Mouse (Mus musculus) heart, adult 2 months (tissue): Measurements from ENCODE around the gene Slc52a3. TPM values are rescaled to one million over a fixed set of nuclear protein-coding genes. Genes with fewer than 3 reads are reported as not detected.

Experiments
- DNase-seq, 2 experiments: peaks; one replicate each; pipeline ENCODE4 v3.0.0; 2021
- H3K27ac ChIP-seq: fragments of 200-600 bp; 2 replicates; pipeline ENCODE4 v1.8.1; 2022
- H3K27me3 ChIP-seq: fragments of 200-500 bp; 2 replicates; pipeline ENCODE4 v1.6.1; 2012; ENCODE audit warnings: mild to moderate bottlenecking, low read length, inconsistent platforms, mixed read lengths; ENCODE audit not compliant: control insufficient read depth, insufficient read depth
- H3K36me3 ChIP-seq: fragments of 200-500 bp; 2 replicates; pipeline ENCODE4 v1.6.1; 2012; ENCODE audit warnings: low read length, inconsistent platforms; ENCODE audit not compliant: control insufficient read depth, insufficient read depth
- H3K4me1 ChIP-seq: fragments of 200-500 bp; 2 replicates; pipeline ENCODE4 v1.6.1; 2011; ENCODE audit warnings: low read length; ENCODE audit not compliant: control insufficient read depth, insufficient read depth
- H3K4me3 ChIP-seq: fragments of 200-600 bp; 2 replicates; pipeline ENCODE4 v1.8.1; 2022
- H3K79me2 ChIP-seq: fragments of 200-500 bp; replicated peaks from 2 replicates; pipeline ENCODE4 v1.6.1; 2012; ENCODE audit warnings: mild to moderate bottlenecking, inconsistent platforms, low read length, moderate library complexity, mixed read lengths; ENCODE audit not compliant: control insufficient read depth, insufficient read depth
- H3K9ac ChIP-seq: fragments of 200-500 bp; 2 replicates; pipeline ENCODE4 v1.6.1; 2012; ENCODE audit warnings: low read depth, mild to moderate bottlenecking, control low read depth, inconsistent platforms, low read length, mixed read lengths
- CTCF ChIP-seq: fragments of 200-600 bp; IDR thresholded peaks from 2 replicates; pipeline ENCODE4 v1.8.1; 2022; ENCODE audit warnings: antibody characterized with exemption, mild to moderate bottlenecking, moderate library complexity
- EP300 ChIP-seq: fragments of 200-500 bp; IDR thresholded peaks from 2 replicates; pipeline ENCODE4 v1.6.1; 2011; ENCODE audit warnings: low read depth, low read length, control low read depth; ENCODE audit not compliant: insufficient read depth
- POLR2A ChIP-seq: fragments of 200-500 bp; IDR thresholded peaks from 2 replicates; pipeline ENCODE4 v1.6.1; 2011; ENCODE audit warnings: mild to moderate bottlenecking, low read depth, low read length, control low read depth; ENCODE audit not compliant: insufficient read depth
- WGBS: fragments of 180-500 bp; shearing (Covaris S2); methylation state at CpG from one replicate; pipeline ENCODE4 v1.1.7; 2018; 5-methylcytosine and 5-hydroxymethylcytosine counted together
- intact Hi-C: fragments of 180-260 bp; cut with DNase I; formaldehyde crosslinking; loops from one replicate; pipeline ENCODE4 v1.15.1; 2025
- polyA plus RNA-seq: library from polyadenylated mRNA; depleted of rRNA; stranded (reverse); fragments of >200 nt; gene quantifications from 2 replicates; pipeline ENCODE4 v1.2.3, GENCODE M21; 2012
- total RNA-seq, 2 experiments: library from RNA; stranded (reverse); gene quantifications; 2 replicates each; pipeline ENCODE4 v1.2.3; 2021

Slc52a3 gene
- total and polyA plus RNA-seq, 3 experiments, result 1.8 to 3.4 (median 2.5) TPM

GRCm38 (mm10) chr2:151956500-151957137 is 39.7 kb upstream of the Slc52a3 start:
- Histone ChIP-seq H3K79me2 (no peaks in the 10 kb centered on the region), H3K4me1 (peaks cover 3% of the 10 kb centered on the region; the same call in 1 of the 2 replicates), H3K4me3 (no peak overlapping the region), H3K9ac (no peak overlapping the region), H3K27ac (no peak overlapping the region; the same call in 1 of the 2 replicates), H3K36me3 (no peaks in the 10 kb centered on the region), H3K27me3 (no peaks in the 10 kb centered on the region)
- DNase-seq, result peak in 1 of 2 experiments; percentile 23
- WGBS, result 56% methylated on average over 4 of the region's 4 CpGs
- intact Hi-C loops, result no loop called here
- TF ChIP-seq CTCF (no peak), EP300 (no peak), POLR2A (no peak)

GRCm38 (mm10) chr2:151959274-151959673 is 37.0 kb upstream of the Slc52a3 start:
- no peak overlapping the region for H3K4me3 ChIP-seq
- intact Hi-C loops, result no loop called here
- WGBS, result 32% methylated on average over 5 of the region's 5 CpGs

GRCm38 (mm10) chr2:151961284-151962196 is 34.8 kb upstream of the Slc52a3 start:
- 72% methylated on average over 9 of the region's 9 CpGs for WGBS
- TF ChIP-seq POLR2A (no peak), EP300 (no peak), CTCF (no peak)
- H3K27ac ChIP-seq, result peak overlapping the region; percentile 20; the same call in 1 of the 2 replicates
- no peaks in the 10 kb centered on the region for H3K36me3 ChIP-seq
- no peaks in the 10 kb centered on the region for H3K79me2 ChIP-seq
- peak in 1 of 2 experiments; percentile 7 for DNase-seq
- intact Hi-C loops, result no loop called here
- H3K9ac ChIP-seq, result no peak overlapping the region
- H3K27me3 ChIP-seq, result no peaks in the 10 kb centered on the region
- peaks cover 5% of the 10 kb centered on the region for H3K4me1 ChIP-seq
- H3K4me3 ChIP-seq, result no peak overlapping the region

More at GRCm38 (mm10) chr2:151959274-151959673, 37.0 kb upstream of the Slc52a3 start:
- no peaks in the 10 kb centered on the region for H3K27me3 ChIP-seq
- H3K36me3 ChIP-seq, result no peaks in the 10 kb centered on the region
- no peaks in the 10 kb centered on the region for H3K79me2 ChIP-seq
- H3K27ac ChIP-seq, result peak overlapping the region; percentile 59; the same call in 1 of the 2 replicates
- H3K9ac ChIP-seq, result no peak overlapping the region
- TF ChIP-seq EP300 (no peak), CTCF (no peak), POLR2A (no peak)
- H3K4me1 ChIP-seq, result peaks cover 5% of the 10 kb centered on the region
- peak in 1 of 2 experiments; percentile 52 for DNase-seq

GRCm38 (mm10) chr2:151962474-151962873 is 33.8 kb upstream of the Slc52a3 start:
- H3K4me1 ChIP-seq, result peaks cover 7% of the 10 kb centered on the region
- DNase-seq, result peak; percentile 41 to 75
- intact Hi-C loops, result no loop called here
- 69% methylated on average over 10 of the region's 10 CpGs for WGBS
- H3K79me2 ChIP-seq, result no peaks in the 10 kb centered on the region
- H3K27ac ChIP-seq, result no peak overlapping the region; the same call in 1 of the 2 replicates
- TF ChIP-seq POLR2A, result no peak
- no peak for TF ChIP-seq EP300
- TF ChIP-seq CTCF, result no peak
- H3K27me3 ChIP-seq, result no peaks in the 10 kb centered on the region
- no peak overlapping the region for H3K9ac ChIP-seq
- no peak overlapping the region for H3K4me3 ChIP-seq
- H3K36me3 ChIP-seq, result no peaks in the 10 kb centered on the region

GRCm38 (mm10) chr2:151963319-151963718 is 33.0 kb upstream of the Slc52a3 start:
- 89% methylated on average over 5 of the region's 5 CpGs for WGBS
- H3K27ac ChIP-seq, result no peak overlapping the region

GRCm38 (mm10) chr2:151964052-151964451 is 32.3 kb upstream of the Slc52a3 start:
- Histone ChIP-seq H3K79me2 (no peaks in the 10 kb centered on the region), H3K36me3 (no peaks in the 10 kb centered on the region; the same call in 1 of the 2 replicates), H3K27me3 (no peaks in the 10 kb centered on the region), H3K4me1 (peaks cover 11% of the 10 kb centered on the region), H3K27ac (no peak overlapping the region), H3K9ac (no peak overlapping the region), H3K4me3 (no peak overlapping the region)
- DNase-seq, result no peak
- intact Hi-C loops, result no loop called here
- 38% methylated on average over 9 of the region's 9 CpGs for WGBS
- no peak for TF ChIP-seq CTCF
- TF ChIP-seq EP300, result no peak
- TF ChIP-seq POLR2A, result no peak

More at GRCm38 (mm10) chr2:151963319-151963718, 33.0 kb upstream of the Slc52a3 start:
- Histone ChIP-seq H3K4me3 (no peak overlapping the region), H3K36me3 (no peaks in the 10 kb centered on the region; the same call in 1 of the 2 replicates), H3K79me2 (no peaks in the 10 kb centered on the region), H3K9ac (no peak overlapping the region), H3K4me1 (peaks cover 12% of the 10 kb centered on the region), H3K27me3 (no peaks in the 10 kb centered on the region)
- intact Hi-C loops, result no loop called here
- DNase-seq, result no peak
- TF ChIP-seq EP300 (no peak), POLR2A (no peak), CTCF (no peak)
